Mouse (Mus musculus): ENCODE data around the gene Map4k1.

- TF ChIP-seq POLR2A (IDR thresholded peaks at IDR 0.05; ENCODE audit: insufficient read depth, low read depth, low read length) (no peak), CTCF (IDR thresholded peaks at IDR 0.05) (no peak)
These were observed 31.4 kb upstream of the Map4k1 start for GRCm38 (mm10) chr7:28950346-28951037.

All from heart, adult 2 months (tissue).